Mouse (Mus musculus) heart, adult 2 months (tissue): ENCODE results near the gene Klrb1b.

Experiments
- CTCF ChIP-seq: fragments of 200-600 bp; IDR thresholded peaks from 2 replicates; pipeline ENCODE4 v1.8.1; 2022; ENCODE audit warnings: antibody characterized with exemption, mild to moderate bottlenecking, moderate library complexity
- EP300 ChIP-seq: fragments of 200-500 bp; IDR thresholded peaks from 2 replicates; pipeline ENCODE4 v1.6.1; 2011; ENCODE audit warnings: low read depth, low read length, control low read depth; ENCODE audit not compliant: insufficient read depth
- POLR2A ChIP-seq: fragments of 200-500 bp; IDR thresholded peaks from 2 replicates; pipeline ENCODE4 v1.6.1; 2011; ENCODE audit warnings: mild to moderate bottlenecking, low read depth, low read length, control low read depth; ENCODE audit not compliant: insufficient read depth

GRCm38 (mm10) chr6:128842945-128843478 lies 16.9 kb upstream of the Klrb1b start:
- TF ChIP-seq CTCF (peak; percentile 40), POLR2A (peak; percentile 72), EP300 (peak; percentile 90)
